Mouse (Mus musculus) bone marrow, adult 2 months (tissue): ENCODE data around the gene Sidt1.

Source experiments
- CTCF ChIP-seq: fragments of 200-500 bp; IDR thresholded peaks from 2 replicates; pipeline ENCODE4 v1.5.1; 2011; ENCODE audit warnings: low read length, control low read depth; ENCODE audit not compliant: control insufficient read depth, insufficient read depth
- POLR2A ChIP-seq: fragments of 200-500 bp; IDR thresholded peaks from 2 replicates; pipeline ENCODE4 v1.6.1; 2011; ENCODE audit warnings: low read depth, mild to moderate bottlenecking, control low read depth, low read length, borderline replicate concordance; ENCODE audit not compliant: control insufficient read depth

GRCm38 (mm10) chr16:44264916-44265315 lies 68.1 kb downstream of the Sidt1 start:
- TF ChIP-seq CTCF (no peak), POLR2A (no peak)
